Mouse (Mus musculus): ENCODE results near the gene Tmub1. TPM values are rescaled to one million over a fixed set of nuclear protein-coding genes. Genes with fewer than 3 reads are reported as not detected.
"Not testable (repeated sequence)": the region's sequence is repeated elsewhere in the genome, so short reads cannot be mapped to it uniquely, and the experiment has no call there.

Gene Tmub1
- total RNA-seq, 2 experiments from 2014 or later, result 25.9 to 27.3 TPM

- no peak for DNase-seq (ENCODE audit: low spot score in 2 of 2)
- intact Hi-C loops (cut with DNase I), result no loop called here
Measured at GRCm38 (mm10) chr5:24400911-24401605, 46.6 kb downstream of the Tmub1 start.

- intact Hi-C loops (cut with DNase I), result no loop called here
Measured at GRCm38 (mm10) chr5:24400362-24400761, 47.3 kb downstream of the Tmub1 start.

GRCm38 (mm10) chr5:24399686-24400085 lies 48.0 kb downstream of the Tmub1 start:
- DNase-seq (ENCODE audit: low spot score in 2 of 2), result peak in 1 of 2 experiments; percentile 39
- intact Hi-C loops (cut with DNase I), result loop anchor here (5.0 kb wide), 1 partner anchor 73 kb away; no protein-coding TSS in a partner anchor

More at GRCm38 (mm10) chr5:24400362-24400761, 47.3 kb downstream of the Tmub1 start:
- no peak for DNase-seq (ENCODE audit: low spot score in 2 of 2)

- intact Hi-C loops (cut with DNase I), result loop anchor here (5.0 kb wide), 1 partner anchor 76 kb away; no protein-coding TSS in a partner anchor
- DNase-seq (ENCODE audit: low spot score in 2 of 2), result not testable (repeated sequence)
Measured at GRCm38 (mm10) chr5:24396254-24396653, 51.4 kb downstream of the Tmub1 start.

Other genes starting within 250 kb of the Tmub1 start
- 10 to 100 TPM; 22.5 to 30.1 TPM for gene Kcnh2, start 96.2 kb downstream of the Tmub1 start, total RNA-seq (2021)
- gene Nos3, start 83.0 kb downstream of the Tmub1 start, total RNA-seq (2021), result 1 to 10 TPM; 8.0 to 9.5 TPM
- gene Atg9b, start 55.7 kb downstream of the Tmub1 start, total RNA-seq (2021), result 1 to 10 TPM; 2.3 to 3.0 TPM
- gene Abcb8, start 54.2 kb downstream of the Tmub1 start, total RNA-seq (2021), result 10 to 100 TPM; 41.3 to 54.2 TPM
- gene Asic3, start 34.5 kb downstream of the Tmub1 start, total RNA-seq (2021), result under 1 TPM in 1 of 2 experiments, not detected in 1; 0.73 TPM
- 100 to 1,000 TPM; 132 TPM for gene Cdk5, start 24.3 kb downstream of the Tmub1 start, total RNA-seq (2021)
- 10 to 100 TPM; 28.5 to 33.2 TPM for gene Slc4a2, start 24.0 kb downstream of the Tmub1 start, total RNA-seq (2021)
- gene Fastk, start 2.6 kb downstream of the Tmub1 start, total RNA-seq (2021), result 100 to 1,000 TPM; 130 to 137 TPM
- gene Agap3, start 4.3 kb upstream of the Tmub1 start, total RNA-seq (2021), result 100 to 1,000 TPM; 505 to 511 TPM
- under 1 TPM; 0.32 to 0.76 TPM for gene Gbx1, start 79.3 kb upstream of the Tmub1 start, total RNA-seq (2021)
- not detected for gene Asb10, start 93.1 kb upstream of the Tmub1 start, total RNA-seq (2021)
- gene 4931409K22Rik, start 109.0 kb upstream of the Tmub1 start, total RNA-seq (2021), result not detected
- gene Abcf2, start 129.6 kb upstream of the Tmub1 start, total RNA-seq (2021), result 10 to 100 TPM; 80.6 to 81.4 TPM
- 10 to 100 TPM; 68.8 to 77.3 TPM for gene Chpf2, start 138.9 kb upstream of the Tmub1 start, total RNA-seq (2021)
- gene Smarcd3, start 176.6 kb upstream of the Tmub1 start, total RNA-seq (2021), result 100 to 1,000 TPM in 1 of 2 experiments, 10 to 100 TPM in 1; 93.4 to 105 TPM
- gene Nub1, start 237.7 kb upstream of the Tmub1 start, total RNA-seq (2021), result 10 to 100 TPM; 70.2 to 76.1 TPM